Mouse (Mus musculus): ENCODE results near the gene Egfl8. TPM values are rescaled to one million over a fixed set of nuclear protein-coding genes. Genes with fewer than 3 reads are reported as not detected.

Gene Egfl8
- polyA plus RNA-seq, 1 experiment = 3.9 TPM

DNA sequence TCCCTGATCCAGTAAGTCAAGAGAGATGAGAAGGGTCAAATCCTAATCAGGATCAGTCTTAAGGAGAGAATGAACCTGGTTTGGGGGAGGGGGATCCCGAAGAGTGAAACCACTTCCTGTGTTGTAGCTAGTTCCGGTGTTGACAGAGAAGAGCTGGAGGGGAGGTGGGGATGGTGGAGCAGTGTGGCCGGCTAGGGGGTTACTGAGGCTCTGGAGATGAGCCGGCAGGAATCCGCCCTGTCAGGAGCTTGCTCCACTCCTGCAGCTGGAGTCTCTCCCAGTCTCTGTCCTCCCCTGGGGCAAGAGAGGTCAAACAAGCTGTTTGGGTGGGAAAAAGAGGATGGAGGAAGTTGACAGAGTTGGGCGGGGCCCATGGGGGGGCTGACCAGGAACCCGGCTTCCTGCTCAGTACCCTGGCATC lies 26.1 kb downstream of the Egfl8 start, which contains the start of gene Gpsm3:
Gpsm3 (plus strand) TSS at position 126 of the 421 bp plus-strand sequence.
- Histone ChIP-seq H3K27me3 (ENCODE audit: control insufficient read depth, insufficient read depth, low read length) (no peaks in the 10 kb centered on the region), H3K4me3 (ENCODE audit: extremely low read depth, insufficient read depth, insufficient read length) (peak within 1 kb of the TSS; percentile 82), H3K36me3 (ENCODE audit: control insufficient read depth, insufficient read depth, low read length) (peaks cover 12% of the 10 kb centered on the region), H3K4me1 (ENCODE audit: control insufficient read depth, insufficient read depth, insufficient read length) (peaks cover 14% of the 10 kb centered on the region; the same call in 1 of the 2 replicates), H3K27ac (ENCODE audit: insufficient read depth, low read length) (peak within 1 kb of the TSS; percentile 100)
- TF ChIP-seq POLR2A (IDR thresholded peaks at IDR 0.05; ENCODE audit: low read depth, low read length) = peak; percentile 52; the same call in 1 of the 2 replicates
- no peak for TF ChIP-seq CTCF (IDR thresholded peaks at IDR 0.05; ENCODE audit: extremely low read depth, insufficient read depth, insufficient read length, insufficient replicate concordance)
- peak in 1 of 2 experiments; percentile 76 for DNase-seq (ENCODE audit: low read depth in 1 of 2, low spot score in 2 of 2)
- WGBS = 2% methylated on average over 7 of the region's 7 CpGs

DNA sequence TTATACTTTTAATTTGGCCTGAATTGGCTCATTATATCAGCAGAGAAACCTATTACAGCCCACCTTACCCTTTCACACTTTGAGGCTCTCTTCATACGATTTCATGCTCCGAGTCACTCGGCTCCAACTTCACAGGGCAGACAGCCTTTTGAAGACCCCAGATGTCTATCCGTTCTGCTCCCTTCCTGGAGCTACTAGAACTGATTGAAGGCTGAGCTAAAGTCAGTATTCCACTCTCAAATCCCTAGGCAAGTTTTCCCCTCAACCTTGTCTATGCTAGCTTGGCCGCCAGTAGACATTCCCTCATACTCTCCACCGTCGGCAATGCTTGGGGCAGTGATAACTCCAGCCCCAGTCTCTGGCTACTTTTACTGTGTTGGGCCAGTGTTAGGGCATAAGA lies 26.6 kb downstream of the Egfl8 start:
- peak overlapping the region; percentile 82 for H3K4me3 ChIP-seq (ENCODE audit: extremely low read depth, insufficient read depth, insufficient read length)
- H3K4me1 ChIP-seq (ENCODE audit: control insufficient read depth, insufficient read depth, insufficient read length) = peaks cover 14% of the 10 kb centered on the region; the same call in 1 of the 2 replicates
- no peaks in the 10 kb centered on the region for H3K27me3 ChIP-seq (ENCODE audit: control insufficient read depth, insufficient read depth, low read length)
- peak overlapping the region; percentile 100 for H3K27ac ChIP-seq (ENCODE audit: insufficient read depth, low read length)
- peaks cover 7% of the 10 kb centered on the region for H3K36me3 ChIP-seq (ENCODE audit: control insufficient read depth, insufficient read depth, low read length)
- no peak for TF ChIP-seq CTCF (IDR thresholded peaks at IDR 0.05; ENCODE audit: extremely low read depth, insufficient read depth, insufficient read length, insufficient replicate concordance)
- TF ChIP-seq POLR2A (IDR thresholded peaks at IDR 0.05; ENCODE audit: low read depth, low read length) = no peak
- 18% methylated on average over 7 of the region's 7 CpGs for WGBS
- no peak for DNase-seq (ENCODE audit: low read depth in 1 of 2, low spot score in 2 of 2)

DNA sequence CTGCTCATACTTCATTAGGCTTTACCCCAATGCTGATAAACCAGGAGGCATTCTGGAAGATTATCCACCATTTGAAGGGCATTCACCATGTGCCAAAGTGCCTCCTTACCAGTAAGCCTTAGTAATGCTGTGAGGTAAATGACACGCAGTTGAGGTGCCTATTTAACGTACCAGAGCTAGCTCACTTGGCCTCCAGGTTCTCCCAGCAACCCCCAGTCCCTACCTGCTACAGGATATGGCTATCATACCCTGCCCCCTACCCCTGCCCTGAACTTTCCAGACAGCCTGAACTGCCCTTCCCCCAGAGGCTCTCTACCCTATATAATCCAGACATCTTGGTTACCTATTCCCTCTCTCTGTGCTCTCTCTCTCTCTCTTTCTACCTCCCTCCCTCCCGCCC lies 27.0 kb downstream of the Egfl8 start:
- H3K4me1 ChIP-seq (ENCODE audit: control insufficient read depth, insufficient read depth, insufficient read length) = peaks cover 14% of the 10 kb centered on the region; the same call in 1 of the 2 replicates
- no peak for DNase-seq (ENCODE audit: low read depth in 1 of 2, low spot score in 2 of 2)
- WGBS = 54% methylated on average over 3 of the region's 3 CpGs
- peak overlapping the region; percentile 61 for H3K27ac ChIP-seq (ENCODE audit: insufficient read depth, low read length)
- peaks cover 3% of the 10 kb centered on the region; the same call in 1 of the 2 replicates for H3K36me3 ChIP-seq (ENCODE audit: control insufficient read depth, insufficient read depth, low read length)
- H3K27me3 ChIP-seq (ENCODE audit: control insufficient read depth, insufficient read depth, low read length) = no peaks in the 10 kb centered on the region
- peak overlapping the region; percentile 82 for H3K4me3 ChIP-seq (ENCODE audit: extremely low read depth, insufficient read depth, insufficient read length)
- TF ChIP-seq CTCF (IDR thresholded peaks at IDR 0.05; ENCODE audit: extremely low read depth, insufficient read depth, insufficient read length, insufficient replicate concordance) (no peak), POLR2A (IDR thresholded peaks at IDR 0.05; ENCODE audit: low read depth, low read length) (no peak)

DNA sequence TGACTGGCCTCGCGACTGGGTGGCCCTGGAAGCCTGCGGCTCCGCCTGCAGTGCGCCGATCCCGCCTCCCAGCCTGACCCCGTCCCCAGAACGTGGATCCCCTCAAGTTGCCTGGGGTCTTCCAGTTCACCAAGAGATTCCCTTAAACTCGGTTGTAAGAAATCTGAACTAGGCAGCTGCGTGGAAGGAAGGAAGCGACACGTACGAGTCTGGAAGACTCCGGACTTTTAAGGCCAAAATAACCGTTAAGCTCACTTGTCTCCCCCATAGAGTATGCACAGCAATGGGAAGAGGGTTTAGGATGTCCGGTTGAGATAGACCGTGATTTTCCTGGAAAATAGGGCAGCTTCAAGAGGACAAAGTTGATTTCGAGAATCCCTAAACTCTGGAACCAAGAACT lies 28.0 kb downstream of the Egfl8 start:
- H3K27ac ChIP-seq (ENCODE audit: insufficient read depth, low read length) = peak overlapping the region; percentile 94
- peaks cover 10% of the 10 kb centered on the region; the same call in 1 of the 2 replicates for H3K4me1 ChIP-seq (ENCODE audit: control insufficient read depth, insufficient read depth, insufficient read length)
- DNase-seq (ENCODE audit: low read depth in 1 of 2, low spot score in 2 of 2) = no peak
- no peaks in the 10 kb centered on the region for H3K27me3 ChIP-seq (ENCODE audit: control insufficient read depth, insufficient read depth, low read length)
- peak overlapping the region; percentile 84 for H3K4me3 ChIP-seq (ENCODE audit: extremely low read depth, insufficient read depth, insufficient read length)
- under 1% methylated on average over 19 of the region's 19 CpGs for WGBS
- TF ChIP-seq CTCF (IDR thresholded peaks at IDR 0.05; ENCODE audit: extremely low read depth, insufficient read depth, insufficient read length, insufficient replicate concordance) = no peak
- no peak for TF ChIP-seq POLR2A (IDR thresholded peaks at IDR 0.05; ENCODE audit: low read depth, low read length)
- H3K36me3 ChIP-seq (ENCODE audit: control insufficient read depth, insufficient read depth, low read length) = peaks cover 3% of the 10 kb centered on the region; the same call in 1 of the 2 replicates

DNA sequence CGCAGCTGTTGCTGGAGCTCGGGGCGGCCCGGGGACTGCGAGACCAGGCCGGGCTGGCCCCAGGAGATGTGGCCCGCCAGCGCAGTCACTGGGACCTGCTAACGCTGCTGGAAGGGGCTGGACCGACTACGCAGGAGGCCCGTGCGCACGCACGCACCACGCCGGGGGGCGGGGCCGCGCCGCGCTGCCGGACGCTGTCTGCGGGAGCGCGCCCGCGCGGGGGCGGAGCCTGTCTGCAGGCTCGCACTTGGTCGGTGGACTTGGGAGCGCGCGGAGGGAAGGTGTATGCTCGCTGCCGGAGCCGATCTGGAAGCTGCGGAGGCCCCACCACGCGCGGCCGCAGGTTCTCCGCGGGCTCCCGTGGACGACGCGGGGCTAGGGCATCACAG lies 28.4 kb downstream of the Egfl8 start:
- Histone ChIP-seq H3K4me1 (ENCODE audit: control insufficient read depth, insufficient read depth, insufficient read length) (peaks cover 9% of the 10 kb centered on the region; the same call in 1 of the 2 replicates), H3K4me3 (ENCODE audit: extremely low read depth, insufficient read depth, insufficient read length) (peak overlapping the region; percentile 89), H3K36me3 (ENCODE audit: control insufficient read depth, insufficient read depth, low read length) (peaks cover 3% of the 10 kb centered on the region; the same call in 1 of the 2 replicates), H3K27ac (ENCODE audit: insufficient read depth, low read length) (peak overlapping the region; percentile 94), H3K27me3 (ENCODE audit: control insufficient read depth, insufficient read depth, low read length) (no peaks in the 10 kb centered on the region)
- TF ChIP-seq POLR2A (IDR thresholded peaks at IDR 0.05; ENCODE audit: low read depth, low read length) (peak; percentile 97), CTCF (IDR thresholded peaks at IDR 0.05; ENCODE audit: extremely low read depth, insufficient read depth, insufficient read length, insufficient replicate concordance) (no peak)
- DNase-seq (ENCODE audit: low read depth in 1 of 2, low spot score in 2 of 2) = peak; percentile 83 to 97
- 1% methylated on average over 50 of the region's 50 CpGs for WGBS

- WGBS = under 1% methylated on average over 38 of the region's 38 CpGs
- peak overlapping the region; percentile 90 for H3K27ac ChIP-seq (ENCODE audit: insufficient read depth, low read length)
- peak in 1 of 2 experiments; percentile 81 for DNase-seq (ENCODE audit: low read depth in 1 of 2, low spot score in 2 of 2)
- H3K27me3 ChIP-seq (ENCODE audit: control insufficient read depth, insufficient read depth, low read length) = no peaks in the 10 kb centered on the region
- no peak for TF ChIP-seq CTCF (IDR thresholded peaks at IDR 0.05; ENCODE audit: extremely low read depth, insufficient read depth, insufficient read length, insufficient replicate concordance)
- TF ChIP-seq POLR2A (IDR thresholded peaks at IDR 0.05; ENCODE audit: low read depth, low read length) = no peak
- peaks cover 9% of the 10 kb centered on the region; the same call in 1 of the 2 replicates for H3K4me1 ChIP-seq (ENCODE audit: control insufficient read depth, insufficient read depth, insufficient read length)
- H3K4me3 ChIP-seq (ENCODE audit: extremely low read depth, insufficient read depth, insufficient read length) = peak overlapping the region; percentile 89
- peaks cover 3% of the 10 kb centered on the region; the same call in 1 of the 2 replicates for H3K36me3 ChIP-seq (ENCODE audit: control insufficient read depth, insufficient read depth, low read length)
Measured at GRCm38 (mm10) chr17:34586796-34587422, 28.9 kb downstream of the Egfl8 start.

Data from spleen, adult 2 months (tissue).